Mouse (Mus musculus): ENCODE measurements around the gene Cubn. TPM values are rescaled to one million over a fixed set of nuclear protein-coding genes. Genes with fewer than 3 reads are reported as not detected.

The Cubn gene
- polyA plus RNA-seq, 2 experiments = 0.04 to 0.06 TPM

DNA sequence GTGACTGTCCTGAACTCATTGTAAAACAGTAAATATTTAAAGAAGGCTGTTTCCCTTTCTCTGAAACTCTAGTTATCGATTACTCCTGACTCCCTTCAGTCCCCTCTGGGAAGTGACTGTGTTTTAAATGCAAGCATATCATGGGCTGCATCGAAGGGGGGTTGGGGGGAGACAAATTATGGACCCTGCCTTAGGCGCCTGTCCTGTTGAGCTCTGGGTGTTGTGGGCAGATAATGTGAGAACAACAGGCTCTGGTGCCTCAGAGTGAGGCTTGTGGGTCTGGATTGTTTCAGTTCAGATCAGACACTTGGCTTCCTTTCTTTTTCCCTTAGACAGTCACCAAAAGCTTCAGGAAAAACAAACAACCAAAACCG is 119.8 kb downstream of the Cubn start:
- Histone ChIP-seq H3K27me3 (ENCODE audit: control insufficient read depth, insufficient read depth, low read length) (no peaks in the 10 kb centered on the region), H3K36me3 (replicated peaks; ENCODE audit: control insufficient read depth, insufficient read depth, low read depth) (no peaks in the 10 kb centered on the region), H3K27ac (no peak overlapping the region), H3K4me3 (ENCODE audit: insufficient read depth in 1 of 2, low read depth in 2 of 2, low read length in 2 of 2) (no peak overlapping the region), H3K4me1 (replicated peaks; ENCODE audit: control insufficient read depth in 2 of 2, insufficient read depth in 2 of 2, low read length in 1 of 2) (peaks cover 0 to 15% of the 10 kb centered on the region in 2 experiments; a peak in 2 of 4 replicates), H3K4me2 (ENCODE audit: low read depth) (peak overlapping the region; percentile 4; the same call in 1 of the 2 replicates), H3K9ac (replicated peaks) (no peak overlapping the region), H3K9me3 (ENCODE audit: control insufficient read depth, low read length) (no peaks in the 10 kb centered on the region)
- DNase-seq (ENCODE audit: low read depth in 3 of 3, low spot score in 3 of 3) (no peak), ATAC-seq (ENCODE audit: insufficient read depth) (peak; percentile 38; the same call in 1 of the 2 replicates)
- no peak for TF ChIP-seq EP300 (IDR thresholded peaks at IDR 0.05; ENCODE audit: low read depth)
- no peak for TF ChIP-seq CTCF (IDR thresholded peaks at IDR 0.05; ENCODE audit: low read depth)
- 11% methylated on average over 4 of the region's 4 CpGs for WGBS (ENCODE audit: insufficient replicate concordance)

DNA sequence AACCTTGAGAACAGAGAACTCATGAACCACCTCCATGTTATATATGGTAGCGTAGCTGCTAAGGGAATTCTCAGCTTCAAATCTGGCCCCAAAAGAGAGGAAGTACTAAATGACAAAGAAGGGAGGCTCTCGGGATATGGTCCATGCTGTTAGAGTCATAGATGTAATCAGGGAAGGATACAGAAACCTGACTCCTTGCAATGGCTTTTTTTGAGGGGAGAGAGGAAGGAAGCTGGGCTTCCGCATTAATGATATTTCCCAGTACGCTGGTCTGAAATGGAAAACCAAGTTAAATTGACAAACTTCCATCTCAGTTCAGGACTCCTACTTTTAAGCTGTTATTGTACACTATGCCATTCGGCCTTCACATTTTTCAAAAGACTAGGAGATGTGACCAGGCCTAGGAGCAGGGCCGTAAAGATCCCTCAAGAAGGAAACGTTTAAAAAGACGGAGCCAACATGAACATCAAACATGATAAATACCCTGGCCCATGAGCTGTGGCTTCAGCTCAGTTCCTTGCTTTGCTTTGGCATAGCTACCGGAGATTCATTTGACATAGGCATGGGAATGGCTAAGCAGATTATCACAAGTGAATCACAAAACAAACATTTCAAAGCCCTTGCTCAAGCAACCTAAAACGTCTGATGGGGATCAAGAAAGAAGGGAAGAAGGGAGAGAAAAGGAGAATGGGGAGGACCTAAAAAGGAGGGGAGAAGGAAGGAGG is 120.4 kb downstream of the Cubn start:
- peaks cover 0 to 15% of the 10 kb centered on the region in 2 experiments; a peak in 2 of 4 replicates for H3K4me1 ChIP-seq (replicated peaks; ENCODE audit: control insufficient read depth in 2 of 2, insufficient read depth in 2 of 2, low read length in 1 of 2)
- ATAC-seq (ENCODE audit: insufficient read depth) (no peak), DNase-seq (ENCODE audit: low read depth in 3 of 3, low spot score in 3 of 3) (no peak)
- H3K27ac ChIP-seq = no peak overlapping the region
- TF ChIP-seq CTCF (IDR thresholded peaks at IDR 0.05; ENCODE audit: low read depth) (no peak), EP300 (IDR thresholded peaks at IDR 0.05; ENCODE audit: low read depth) (no peak)
- H3K36me3 ChIP-seq (replicated peaks; ENCODE audit: control insufficient read depth, insufficient read depth, low read depth) = no peaks in the 10 kb centered on the region
- no peak overlapping the region for H3K9ac ChIP-seq (replicated peaks)
- WGBS (ENCODE audit: insufficient replicate concordance) = 51% methylated on average over 10 of the region's 10 CpGs
- H3K4me3 ChIP-seq (ENCODE audit: insufficient read depth in 1 of 2, low read depth in 2 of 2, low read length in 2 of 2) = no peak overlapping the region
- H3K9me3 ChIP-seq (ENCODE audit: control insufficient read depth, low read length) = no peaks in the 10 kb centered on the region
- no peaks in the 10 kb centered on the region for H3K27me3 ChIP-seq (ENCODE audit: control insufficient read depth, insufficient read depth, low read length)
- no peak overlapping the region for H3K4me2 ChIP-seq (ENCODE audit: low read depth)

- ATAC-seq (ENCODE audit: insufficient read depth) (no peak), DNase-seq (ENCODE audit: low read depth in 3 of 3, low spot score in 3 of 3) (no peak)
- no peak for TF ChIP-seq CTCF (IDR thresholded peaks at IDR 0.05; ENCODE audit: low read depth)
- no peak for TF ChIP-seq EP300 (IDR thresholded peaks at IDR 0.05; ENCODE audit: low read depth)
- WGBS (ENCODE audit: insufficient replicate concordance) = 52% methylated on average over 2 of the region's 2 CpGs
- Histone ChIP-seq H3K4me2 (ENCODE audit: low read depth) (no peak overlapping the region), H3K4me3 (ENCODE audit: insufficient read depth in 1 of 2, low read depth in 2 of 2, low read length in 2 of 2) (no peak overlapping the region), H3K9ac (replicated peaks) (no peak overlapping the region), H3K27ac (no peak overlapping the region), H3K27me3 (ENCODE audit: control insufficient read depth, insufficient read depth, low read length) (no peaks in the 10 kb centered on the region), H3K36me3 (replicated peaks; ENCODE audit: control insufficient read depth, insufficient read depth, low read depth) (no peaks in the 10 kb centered on the region), H3K4me1 (replicated peaks; ENCODE audit: control insufficient read depth in 2 of 2, insufficient read depth in 2 of 2, low read length in 1 of 2) (peaks cover 0 to 15% of the 10 kb centered on the region in 2 experiments; a peak in 2 of 4 replicates), H3K9me3 (ENCODE audit: control insufficient read depth, low read length) (no peaks in the 10 kb centered on the region)
Observed at GRCm38 (mm10) chr2:13370556-13370955, 121.1 kb downstream of the Cubn start.

DNA sequence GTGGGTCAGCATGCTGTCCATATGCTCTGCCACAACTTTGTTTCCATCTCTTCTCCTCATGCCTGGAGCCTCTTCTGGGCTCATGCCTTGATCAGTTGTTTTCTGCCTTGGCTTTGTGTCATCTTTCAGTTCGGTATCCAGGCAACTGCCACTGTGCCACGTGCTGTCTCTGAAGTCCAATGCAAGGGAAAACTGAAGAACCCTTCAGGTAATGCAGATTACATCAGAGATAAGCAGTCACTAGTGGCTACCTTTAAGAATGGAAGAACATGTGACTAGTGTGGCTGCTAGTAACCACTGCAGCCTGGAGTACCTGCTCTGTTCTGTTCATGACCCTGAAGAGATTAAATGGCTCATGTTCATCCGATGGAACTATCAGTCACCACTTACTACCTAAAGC is 123.1 kb downstream of the Cubn start:
- H3K36me3 ChIP-seq (replicated peaks; ENCODE audit: control insufficient read depth, insufficient read depth, low read depth) = no peaks in the 10 kb centered on the region
- TF ChIP-seq EP300 (IDR thresholded peaks at IDR 0.05; ENCODE audit: low read depth) = no peak
- no peak for TF ChIP-seq CTCF (IDR thresholded peaks at IDR 0.05; ENCODE audit: low read depth)
- DNase-seq (ENCODE audit: low read depth in 3 of 3, low spot score in 3 of 3) (no peak), ATAC-seq (ENCODE audit: insufficient read depth) (no peak)
- H3K4me1 ChIP-seq (replicated peaks; ENCODE audit: control insufficient read depth in 2 of 2, insufficient read depth in 2 of 2, low read length in 1 of 2) = peaks cover 0 to 15% of the 10 kb centered on the region in 2 experiments; a peak in 2 of 4 replicates
- H3K4me2 ChIP-seq (ENCODE audit: low read depth) = no peak overlapping the region
- no peaks in the 10 kb centered on the region for H3K27me3 ChIP-seq (ENCODE audit: control insufficient read depth, insufficient read depth, low read length)
- H3K9ac ChIP-seq (replicated peaks) = no peak overlapping the region
- 67% methylated on average over 3 of the region's 3 CpGs for WGBS (ENCODE audit: insufficient replicate concordance)
- no peak overlapping the region for H3K4me3 ChIP-seq (ENCODE audit: insufficient read depth in 1 of 2, low read depth in 2 of 2, low read length in 2 of 2)
- H3K9me3 ChIP-seq (ENCODE audit: control insufficient read depth, low read length) = no peaks in the 10 kb centered on the region
- H3K27ac ChIP-seq = no peak overlapping the region

DNA sequence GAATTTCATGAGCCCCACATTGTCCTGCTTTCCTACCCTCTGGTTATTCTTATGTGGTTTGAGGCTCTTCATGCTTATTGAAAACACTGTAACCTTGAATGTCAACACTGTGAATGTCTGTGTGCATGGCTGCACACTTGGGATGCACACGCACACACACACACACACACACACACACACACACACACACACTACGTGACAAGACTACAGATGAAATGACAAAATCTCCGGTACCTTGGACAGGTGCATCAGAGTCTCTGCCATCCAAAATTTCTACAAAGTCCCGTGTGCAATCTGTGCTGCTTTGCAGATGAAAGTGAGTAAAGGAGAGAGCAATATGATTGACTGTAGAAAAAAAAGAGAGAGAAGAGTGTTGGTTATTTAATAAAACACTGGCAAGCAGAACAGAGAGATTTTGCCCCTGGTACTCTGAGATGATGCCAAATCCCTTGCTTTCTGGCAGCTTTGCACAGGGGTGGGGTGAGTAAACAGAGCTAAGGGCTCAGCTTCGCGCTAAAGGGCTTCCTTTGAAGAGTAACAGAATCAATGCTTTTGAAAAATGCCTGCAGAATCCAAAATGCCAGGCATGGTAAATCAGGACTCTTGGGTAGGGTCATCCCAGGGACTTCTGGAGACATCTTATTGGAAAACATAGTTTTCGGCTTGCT is 133.6 kb downstream of the Cubn start:
- peaks cover 5% of the 10 kb centered on the region in 2 experiments; a peak in 2 of 4 replicates for H3K4me1 ChIP-seq (replicated peaks; ENCODE audit: control insufficient read depth in 2 of 2, insufficient read depth in 2 of 2, low read length in 1 of 2)
- no peak overlapping the region for H3K27ac ChIP-seq
- H3K27me3 ChIP-seq (ENCODE audit: control insufficient read depth, insufficient read depth, low read length) = no peaks in the 10 kb centered on the region
- no peak overlapping the region for H3K4me2 ChIP-seq (ENCODE audit: low read depth)
- no peak for DNase-seq (ENCODE audit: low read depth in 3 of 3, low spot score in 3 of 3)
- H3K9ac ChIP-seq (replicated peaks) = no peak overlapping the region
- TF ChIP-seq CTCF (IDR thresholded peaks at IDR 0.05; ENCODE audit: low read depth) (no peak), EP300 (IDR thresholded peaks at IDR 0.05; ENCODE audit: low read depth) (no peak)
- no peaks in the 10 kb centered on the region for H3K9me3 ChIP-seq (ENCODE audit: control insufficient read depth, low read length)
- H3K36me3 ChIP-seq (replicated peaks; ENCODE audit: control insufficient read depth, insufficient read depth, low read depth) = no peaks in the 10 kb centered on the region
- H3K4me3 ChIP-seq (ENCODE audit: insufficient read depth in 1 of 2, low read depth in 2 of 2, low read length in 2 of 2) = no peak overlapping the region
- 54% methylated on average over 7 of the region's 7 CpGs for WGBS (ENCODE audit: insufficient replicate concordance)
- ATAC-seq (ENCODE audit: insufficient read depth) = no peak
